Mouse (Mus musculus) midbrain, postnatal 0 days (tissue): ENCODE measurements around the gene Ube2q2. TPM values are rescaled to one million over a fixed set of nuclear protein-coding genes. Genes with fewer than 3 reads are reported as not detected.
"Not testable (repeated sequence)": the region's sequence is repeated elsewhere in the genome, so short reads cannot be mapped to it uniquely, and the experiment has no call there.

ENCODE experiments used
- ATAC-seq: fragments of 200-750 bp; cut with Nextera tagmentation; 2 replicates; pipeline ENCODE4 v1.8.0; 2017; ENCODE audit warnings: moderate number of reproducible peaks, mild to moderate bottlenecking, moderate TSS enrichment, moderate library complexity; ENCODE audit not compliant: low FRiP score
- DNase-seq: peaks from one replicate; pipeline ENCODE4 v3.0.0-alpha.2; 2015; ENCODE audit warnings: low spot score
- H3K27ac ChIP-seq: fragments of 300-500 bp; sonication (generic); 2 replicates; pipeline ENCODE4 v1.5.1; 2014; ENCODE audit warnings: low read depth, mild to moderate bottlenecking, low read length, mixed read lengths
- H3K27me3 ChIP-seq: fragments of 300-500 bp; sonication (generic); 2 replicates; pipeline ENCODE4 v1.6.1; 2014; ENCODE audit warnings: low read length, control low read depth, mixed read lengths; ENCODE audit not compliant: insufficient read depth
- H3K36me3 ChIP-seq: fragments of 300-500 bp; sonication (generic); 2 replicates; pipeline ENCODE4 v1.6.1; 2014; ENCODE audit warnings: low read length, control low read depth, mixed read lengths; ENCODE audit not compliant: insufficient read depth
- H3K4me1 ChIP-seq: fragments of 300-500 bp; sonication (generic); 2 replicates; pipeline ENCODE4 v1.6.1; 2014; ENCODE audit warnings: mild to moderate bottlenecking, control low read depth, antibody characterized with exemption, low read length, mixed read lengths; ENCODE audit not compliant: insufficient read depth
- H3K4me2 ChIP-seq: fragments of 300-500 bp; sonication (generic); 2 replicates; pipeline ENCODE4 v1.6.1; 2014; ENCODE audit warnings: low read depth, mild to moderate bottlenecking, low read length, mixed read lengths; ENCODE audit not compliant: poor library complexity, severe bottlenecking
- H3K4me3 ChIP-seq: fragments of 300-500 bp; sonication (generic); 2 replicates; pipeline ENCODE4 v1.5.1; 2014; ENCODE audit warnings: low read depth, mild to moderate bottlenecking, low read length, moderate library complexity
- H3K9ac ChIP-seq: fragments of 300-500 bp; sonication (generic); replicated peaks from 2 replicates; pipeline ENCODE4 v1.6.1; 2014; ENCODE audit warnings: mild to moderate bottlenecking, low read length, moderate library complexity, mixed read lengths; ENCODE audit not compliant: poor library complexity, severe bottlenecking
- H3K9me3 ChIP-seq: fragments of 300-500 bp; sonication (generic); 2 replicates; pipeline ENCODE4 v1.6.1; 2016; ENCODE audit warnings: low read length, control low read depth
- CTCF ChIP-seq: IDR thresholded peaks from 2 replicates; pipeline ENCODE4 v1.5.1; 2016; ENCODE audit warnings: antibody characterized with exemption, mild to moderate bottlenecking
- WGBS: fragments of 180-500 bp; shearing (Covaris S2); extraction: QIAGEN DNeasy Blood & Tissue Kit; methylation state at CpG from one replicate; pipeline ENCODE4 v1.1.7; 2014; 5-methylcytosine and 5-hydroxymethylcytosine counted together
- polyA plus RNA-seq: library from polyadenylated mRNA; unstranded; fragments of >200 nt; fragmentation: Nextera tagmentation; extraction: Ambion mirVana; gene quantifications from 2 replicates; pipeline ENCODE4 v1.2.1, GENCODE M21; 2015
- total RNA-seq: library from RNA; depleted of rRNA; stranded (reverse); fragments of >200 nt; gene quantifications from 2 replicates; pipeline ENCODE4 v1.2.3, GENCODE M21; 2014

The Ube2q2 gene
- total and polyA plus RNA-seq, 2 experiments from 2014 or later: 28.1 to 34.5 TPM

DNA sequence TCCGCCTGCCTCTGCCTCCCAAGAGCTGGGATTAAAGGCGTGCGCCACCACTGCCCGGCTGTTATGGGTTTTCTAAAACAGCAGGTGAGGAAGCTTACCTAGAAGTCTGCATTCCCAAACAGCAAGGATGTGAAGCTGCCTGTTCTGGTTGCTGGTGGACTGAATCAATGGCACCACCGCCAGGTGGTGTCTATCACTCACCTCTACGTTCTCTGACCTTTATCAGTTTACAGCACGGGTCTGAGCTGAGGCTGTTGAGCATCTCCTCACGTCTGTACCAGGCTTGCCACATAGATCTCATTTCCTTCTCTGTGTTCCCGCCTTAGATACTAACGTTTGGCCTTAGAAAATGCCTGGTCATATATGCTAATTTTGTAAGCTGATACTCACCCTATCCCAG is 80.4 kb downstream of the Ube2q2 start:
- 76% methylated on average over 10 of the region's 10 CpGs for WGBS

DNA sequence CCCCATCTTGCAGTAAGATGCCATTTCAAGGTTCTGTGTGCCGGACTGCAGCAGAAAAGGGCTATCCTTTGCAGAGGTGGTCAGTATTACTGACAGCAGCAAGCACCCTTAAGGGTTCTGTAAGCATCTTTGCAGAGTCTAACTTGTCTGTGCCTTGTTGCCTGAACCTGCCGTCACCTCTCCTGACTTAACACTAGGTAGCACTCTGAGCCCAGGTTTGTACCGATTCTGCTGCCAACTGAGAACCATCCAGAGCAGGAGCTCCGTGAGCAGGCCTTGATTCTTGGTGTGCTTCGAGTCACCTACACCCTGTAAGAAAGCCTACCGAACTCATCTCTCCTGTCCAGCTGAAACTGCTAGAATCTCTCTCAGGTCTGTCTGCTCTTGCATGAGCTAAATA is 82.9 kb downstream of the Ube2q2 start:
- peak; percentile 67 for TF ChIP-seq CTCF
- H3K27me3 ChIP-seq: no peaks in the 10 kb centered on the region
- no peak overlapping the region for H3K4me3 ChIP-seq
- WGBS: 65% methylated on average over 6 of the region's 6 CpGs
- H3K9ac ChIP-seq: no peak overlapping the region
- H3K27ac ChIP-seq: no peak overlapping the region
- no peaks in the 10 kb centered on the region for H3K36me3 ChIP-seq
- no peaks in the 10 kb centered on the region for H3K9me3 ChIP-seq
- no peaks in the 10 kb centered on the region for H3K4me1 ChIP-seq
- H3K4me2 ChIP-seq: no peak overlapping the region
- peak; percentile 53 for DNase-seq
- no peak for ATAC-seq

More for the DNA sequence above, 80.4 kb downstream of the Ube2q2 start:
- Histone ChIP-seq H3K27me3 (no peaks in the 10 kb centered on the region), H3K4me1 (no peaks in the 10 kb centered on the region), H3K9ac (no peak overlapping the region), H3K4me2 (no peak overlapping the region), H3K27ac (no peak overlapping the region), H3K4me3 (no peak overlapping the region), H3K9me3 (no peaks in the 10 kb centered on the region), H3K36me3 (peaks cover 7% of the 10 kb centered on the region)
- DNase-seq (no peak), ATAC-seq (no peak)
- no peak for TF ChIP-seq CTCF

DNA sequence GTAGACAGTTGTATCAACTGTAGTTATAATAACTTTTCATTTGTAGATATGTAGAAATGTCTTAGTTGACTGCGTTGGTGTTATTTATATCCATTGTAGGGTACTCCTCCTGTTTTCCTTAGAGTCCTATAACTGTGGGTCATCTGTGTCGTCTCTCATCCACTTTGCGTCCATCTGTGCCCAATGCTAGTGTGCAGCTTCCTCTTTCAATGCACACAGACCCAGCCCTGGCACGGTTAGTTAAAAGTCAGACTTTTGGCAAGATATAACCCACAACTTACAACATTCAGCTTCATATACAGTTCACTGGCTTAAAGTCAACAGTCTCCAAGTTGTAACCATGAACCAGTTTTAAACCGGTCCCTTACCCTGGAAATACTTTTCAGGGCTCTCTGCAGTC is 83.5 kb downstream of the Ube2q2 start:
- no peak for ATAC-seq
- no peaks in the 10 kb centered on the region for H3K4me1 ChIP-seq

DNA sequence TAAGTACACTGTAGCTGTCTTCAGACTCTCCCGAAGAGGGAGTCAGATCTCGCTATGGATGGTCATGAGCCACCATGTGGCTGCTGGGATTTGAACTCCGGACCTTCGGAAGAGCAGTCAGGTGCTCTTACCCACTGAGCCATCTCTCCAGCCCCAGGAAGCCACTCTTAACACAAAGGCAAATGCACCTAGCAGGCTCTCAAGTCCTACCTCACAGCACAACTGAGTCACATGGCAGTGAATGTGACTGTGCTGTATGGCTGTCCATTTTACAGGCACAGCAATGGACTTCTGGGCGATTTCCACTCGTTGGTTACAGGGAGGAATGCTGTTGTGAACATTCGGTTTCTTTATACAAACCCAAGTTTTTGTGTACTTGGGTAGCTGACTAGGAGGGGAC is 83.9 kb downstream of the Ube2q2 start:
- DNase-seq (no peak), ATAC-seq (no peak)
- Histone ChIP-seq H3K9me3 (no peaks in the 10 kb centered on the region), H3K27ac (no peak overlapping the region), H3K4me1 (no peaks in the 10 kb centered on the region), H3K9ac (no peak overlapping the region), H3K36me3 (no peaks in the 10 kb centered on the region), H3K27me3 (no peaks in the 10 kb centered on the region), H3K4me2 (no peak overlapping the region), H3K4me3 (no peak overlapping the region)
- no peak for TF ChIP-seq CTCF
- 88% methylated on average over 7 of the region's 7 CpGs for WGBS

More for the DNA sequence above, 83.5 kb downstream of the Ube2q2 start:
- no peak overlapping the region for H3K4me3 ChIP-seq
- TF ChIP-seq CTCF: no peak
- no peaks in the 10 kb centered on the region for H3K9me3 ChIP-seq
- H3K36me3 ChIP-seq: no peaks in the 10 kb centered on the region
- 92% methylated on average over 5 of the region's 5 CpGs for WGBS
- no peak overlapping the region for H3K4me2 ChIP-seq
- no peak overlapping the region for H3K9ac ChIP-seq
- DNase-seq: no peak
- no peak overlapping the region for H3K27ac ChIP-seq
- no peaks in the 10 kb centered on the region for H3K27me3 ChIP-seq

DNA sequence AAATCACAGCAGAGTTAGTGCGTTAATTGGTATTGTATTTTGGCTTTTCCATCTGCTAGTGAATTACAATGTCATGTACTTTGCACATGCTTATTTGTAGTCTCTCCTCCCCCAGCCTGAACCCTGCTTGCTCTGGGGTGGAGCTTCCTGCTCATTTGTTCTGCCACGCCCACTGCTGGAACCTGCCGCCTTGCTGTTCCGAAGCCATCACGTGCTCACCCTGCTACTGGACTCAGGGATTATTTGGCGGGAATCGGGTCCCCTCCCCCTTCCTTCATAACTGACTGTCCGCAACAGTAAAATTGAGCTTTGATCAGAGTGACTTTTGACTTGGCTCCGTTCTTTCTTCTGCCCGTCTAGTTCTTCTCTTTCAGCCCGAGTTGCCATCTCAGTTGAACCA is 84.4 kb downstream of the Ube2q2 start:
- WGBS: 75% methylated on average over 11 of the region's 11 CpGs
- not testable (repeated sequence) for H3K27ac ChIP-seq, H3K27me3 ChIP-seq, H3K9ac ChIP-seq, DNase-seq, H3K4me3 ChIP-seq, H3K9me3 ChIP-seq, ATAC-seq, H3K36me3 ChIP-seq, H3K4me2 ChIP-seq, H3K4me1 ChIP-seq

DNA sequence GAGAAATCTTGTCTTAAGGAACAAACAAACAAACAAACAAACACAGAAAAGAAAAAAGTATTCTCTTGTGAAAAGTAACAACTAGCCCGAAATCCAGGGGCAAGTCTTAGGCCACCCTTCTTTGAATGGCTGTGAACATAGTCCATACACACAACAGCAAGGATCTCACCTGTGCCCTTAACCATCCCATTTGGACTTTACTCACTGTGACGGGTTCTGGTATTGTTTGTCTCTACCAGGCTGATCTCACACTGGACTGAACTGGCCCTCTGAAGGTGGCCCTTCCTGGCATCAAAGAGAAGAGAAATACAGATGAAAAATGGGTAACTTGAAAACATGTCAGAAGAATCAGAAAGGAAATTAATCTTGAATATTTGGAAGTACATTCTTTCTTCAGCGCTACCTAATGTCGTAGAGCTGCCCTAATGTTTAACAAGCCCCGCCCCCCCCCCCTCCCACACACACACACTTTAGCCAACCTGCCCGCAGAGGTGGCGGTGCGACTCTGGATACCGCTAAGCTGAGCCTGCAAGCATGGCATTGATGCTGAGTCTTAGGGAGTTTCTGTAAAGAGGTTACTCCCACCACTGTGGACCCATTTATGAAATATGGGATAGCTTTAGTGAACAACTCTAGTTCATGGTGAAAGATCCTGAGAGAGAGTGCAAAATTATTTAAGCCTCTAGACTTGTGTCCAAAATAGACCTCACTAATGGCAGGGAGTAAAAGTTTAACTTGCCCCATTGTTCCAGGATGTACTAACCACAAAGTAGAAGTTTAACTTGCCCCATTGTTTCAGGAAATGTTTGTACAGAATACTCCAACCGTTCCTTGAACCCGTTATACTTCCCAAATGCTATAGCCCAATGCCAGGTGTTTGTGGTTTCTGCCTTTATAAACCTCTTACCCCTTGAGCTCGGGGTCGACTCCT is 87.8 kb downstream of the Ube2q2 start:
- no peak overlapping the region for H3K4me2 ChIP-seq
- H3K9ac ChIP-seq: no peak overlapping the region
- no peak overlapping the region for H3K4me3 ChIP-seq
- 82% methylated on average over 13 of the region's 13 CpGs for WGBS
- ATAC-seq (no peak), DNase-seq (no peak)
- H3K9me3 ChIP-seq: no peaks in the 10 kb centered on the region
- no peak for TF ChIP-seq CTCF
- H3K27ac ChIP-seq: no peak overlapping the region
- H3K36me3 ChIP-seq: no peaks in the 10 kb centered on the region
- no peaks in the 10 kb centered on the region for H3K27me3 ChIP-seq
- no peaks in the 10 kb centered on the region for H3K4me1 ChIP-seq
